Mouse (Mus musculus): ENCODE data around the gene Prpf8. TPM values are rescaled to one million over a fixed set of nuclear protein-coding genes. Genes with fewer than 3 reads are reported as not detected.

The Prpf8 gene
- polyA plus RNA-seq, 1 experiment: 104 TPM

DNA sequence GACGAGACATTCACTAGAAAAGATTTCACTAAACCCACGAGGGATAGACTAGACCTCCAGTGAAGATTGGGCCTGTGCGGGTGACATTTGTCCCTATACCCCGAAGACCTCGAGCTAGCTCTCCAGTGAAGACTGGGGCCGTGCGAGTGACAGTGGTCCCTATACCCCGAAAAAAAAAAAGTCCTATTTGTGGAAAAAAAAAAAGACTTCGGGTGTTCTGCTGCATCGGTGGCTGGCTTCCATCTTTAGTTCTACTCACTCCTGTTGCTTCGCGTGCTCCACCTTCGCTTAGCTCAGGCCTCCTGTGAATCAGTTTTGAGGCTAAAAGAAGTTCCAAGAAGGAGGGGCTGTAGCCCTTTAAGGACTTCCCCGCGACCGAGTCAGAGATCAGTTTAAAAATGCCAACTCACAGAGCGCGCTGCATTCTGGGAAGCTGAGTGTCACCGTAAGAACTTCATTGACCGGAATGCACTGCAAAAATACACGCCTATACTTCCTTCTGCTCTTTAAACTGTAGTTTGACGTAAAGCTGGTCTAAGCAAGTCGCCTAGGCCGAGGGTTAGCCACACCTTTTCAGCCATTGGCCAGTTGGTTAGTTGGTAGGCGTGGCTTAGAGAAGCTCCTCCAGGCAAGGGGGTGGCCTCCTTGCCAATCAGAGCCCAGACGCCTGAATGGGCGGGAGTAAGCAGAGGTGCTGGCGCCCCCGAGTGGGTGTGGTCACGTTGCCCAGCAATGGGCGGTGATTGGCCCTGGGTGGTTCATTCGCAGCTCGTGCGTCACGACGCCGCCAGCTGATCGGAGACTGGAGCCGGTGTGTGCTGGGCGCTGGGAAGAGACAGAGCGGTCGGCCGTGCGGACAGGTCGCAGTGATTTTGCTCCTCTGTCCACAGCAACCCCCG, 25.5 kb upstream of the Prpf8 start, which contains the start of gene Tlcd2:
Tlcd2 (plus strand) TSS at position 872 of the 899 bp plus-strand sequence.
- TF ChIP-seq USF1 (IDR thresholded peaks at IDR 0.05; ENCODE audit: low read depth) (peak; percentile 88), FOSL1 (IDR thresholded peaks at IDR 0.05; ENCODE audit: insufficient read depth, low read length, poor library complexity, severe bottlenecking) (no peak), MAX (IDR thresholded peaks at IDR 0.05) (peak; percentile 14)
- Histone ChIP-seq H3K36me3 (ENCODE audit: control insufficient read depth, insufficient read depth) (peaks cover 30% of the 10 kb centered on the region), H3K4me3 (ENCODE audit: insufficient read depth, poor library complexity, severe bottlenecking) (peak within 1 kb of the TSS; percentile 99), H3K27me3 (ENCODE audit: control insufficient read depth, insufficient read depth, insufficient read length) (no peaks in the 10 kb centered on the region), H3K79me2 (ENCODE audit: control insufficient read depth, insufficient read depth) (peaks cover 39% of the 10 kb centered on the region), H3ac (ENCODE audit: control insufficient read depth, insufficient read length, low read depth) (peak within 1 kb of the TSS; percentile 82), H3K79me3 (ENCODE audit: low read depth) (peaks cover 29% of the 10 kb centered on the region)

DNA sequence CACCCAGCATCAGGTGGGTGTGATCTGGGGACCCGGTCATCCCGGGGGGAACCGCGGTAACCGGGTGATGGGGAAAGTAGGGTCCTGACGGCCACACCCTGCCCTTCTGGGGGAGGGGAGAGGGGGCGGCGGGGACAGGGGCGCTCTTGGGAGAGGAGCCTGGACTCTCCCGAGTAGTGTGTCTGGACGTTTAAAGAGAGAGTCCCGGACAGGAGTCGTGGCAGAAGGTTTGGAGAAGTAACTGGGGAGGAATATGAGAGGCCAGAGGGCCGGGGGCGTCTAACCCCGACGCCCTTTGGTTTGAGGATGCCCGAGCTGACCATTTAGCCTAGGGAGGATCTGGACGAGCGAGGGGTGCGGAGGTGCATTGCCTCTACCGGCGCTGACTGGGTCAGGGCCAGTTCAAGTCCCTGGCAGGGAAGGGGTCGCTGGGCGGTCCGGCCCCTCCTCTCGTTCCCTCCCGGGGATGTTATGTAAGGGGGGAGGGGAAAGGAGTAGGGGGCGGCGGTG, 24.8 kb upstream of the Prpf8 start:
- H3K4me3 ChIP-seq (ENCODE audit: insufficient read depth, poor library complexity, severe bottlenecking): peak overlapping the region; percentile 99
- H3K79me2 ChIP-seq (ENCODE audit: control insufficient read depth, insufficient read depth): peaks cover 39% of the 10 kb centered on the region
- H3ac ChIP-seq (ENCODE audit: control insufficient read depth, insufficient read length, low read depth): peak overlapping the region; percentile 74
- peaks cover 29% of the 10 kb centered on the region for H3K79me3 ChIP-seq (ENCODE audit: low read depth)
- no peaks in the 10 kb centered on the region for H3K27me3 ChIP-seq (ENCODE audit: control insufficient read depth, insufficient read depth, insufficient read length)
- no peak for TF ChIP-seq CTCF (IDR thresholded peaks at IDR 0.05; ENCODE audit: control insufficient read depth, insufficient read depth, insufficient read length)
- no peak for TF ChIP-seq USF1 (IDR thresholded peaks at IDR 0.05; ENCODE audit: low read depth)
- peaks cover 37% of the 10 kb centered on the region for H3K36me3 ChIP-seq (ENCODE audit: control insufficient read depth, insufficient read depth)

DNA sequence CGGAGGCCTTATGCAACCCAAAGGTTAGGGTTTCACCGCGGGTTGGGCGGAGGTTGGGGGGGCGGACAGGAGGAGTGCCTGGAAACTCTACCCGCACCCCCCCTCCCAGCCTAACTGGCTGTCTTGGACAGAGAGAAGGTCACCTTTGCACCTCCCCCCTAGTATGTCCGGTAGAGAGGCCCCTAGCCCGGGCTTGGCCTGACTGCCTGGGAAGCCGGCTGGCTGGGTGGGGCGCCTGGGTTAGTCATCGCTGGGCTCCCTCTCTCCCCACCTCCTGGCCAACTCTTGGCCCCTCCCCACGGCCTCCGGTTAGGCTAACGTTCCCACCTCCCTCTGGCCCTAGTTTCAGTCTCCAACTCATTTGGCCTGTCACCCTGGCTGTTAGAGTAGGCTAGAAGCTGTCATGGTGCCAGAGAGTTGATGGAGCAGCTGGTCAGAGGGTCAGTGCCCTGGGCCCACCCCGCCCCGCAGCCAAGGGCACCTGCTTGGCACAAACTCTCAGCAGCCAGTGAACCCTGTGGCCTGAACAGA, 24.3 kb upstream of the Prpf8 start:
- H3K4me3 ChIP-seq (ENCODE audit: insufficient read depth, poor library complexity, severe bottlenecking): peak overlapping the region; percentile 99
- peaks cover 29% of the 10 kb centered on the region for H3K79me3 ChIP-seq (ENCODE audit: low read depth)
- peaks cover 39% of the 10 kb centered on the region for H3K79me2 ChIP-seq (ENCODE audit: control insufficient read depth, insufficient read depth)
- TF ChIP-seq MYOG (IDR thresholded peaks at IDR 0.05; ENCODE audit: control insufficient read depth, extremely low read depth, insufficient read length): no peak
- no peak for TF ChIP-seq CEBPB (IDR thresholded peaks at IDR 0.05; ENCODE audit: low read depth)
- no peak for TF ChIP-seq USF1 (IDR thresholded peaks at IDR 0.05; ENCODE audit: low read depth)
- TF ChIP-seq CTCF (IDR thresholded peaks at IDR 0.05; ENCODE audit: control insufficient read depth, insufficient read depth, insufficient read length): no peak
- no peak for TF ChIP-seq FOSL1 (IDR thresholded peaks at IDR 0.05; ENCODE audit: insufficient read depth, low read length, poor library complexity, severe bottlenecking)
- TF ChIP-seq MAX (IDR thresholded peaks at IDR 0.05): no peak
- TF ChIP-seq MYOD1 (IDR thresholded peaks at IDR 0.05; ENCODE audit: control insufficient read depth, insufficient read length, low read depth): no peak
- peak overlapping the region; percentile 74 for H3ac ChIP-seq (ENCODE audit: control insufficient read depth, insufficient read length, low read depth)
- no peaks in the 10 kb centered on the region for H3K27me3 ChIP-seq (ENCODE audit: control insufficient read depth, insufficient read depth, insufficient read length)
- H3K36me3 ChIP-seq (ENCODE audit: control insufficient read depth, insufficient read depth): peaks cover 37% of the 10 kb centered on the region

GRCm38 (mm10) chr11:75462865-75463336, 23.7 kb upstream of the Prpf8 start:
- peaks cover 39% of the 10 kb centered on the region for H3K79me2 ChIP-seq (ENCODE audit: control insufficient read depth, insufficient read depth)
- H3K79me3 ChIP-seq (ENCODE audit: low read depth): peaks cover 29% of the 10 kb centered on the region
- H3K27me3 ChIP-seq (ENCODE audit: control insufficient read depth, insufficient read depth, insufficient read length): no peaks in the 10 kb centered on the region
- peak overlapping the region; percentile 74 for H3ac ChIP-seq (ENCODE audit: control insufficient read depth, insufficient read length, low read depth)
- peaks cover 37% of the 10 kb centered on the region for H3K36me3 ChIP-seq (ENCODE audit: control insufficient read depth, insufficient read depth)
- TF ChIP-seq USF1 (IDR thresholded peaks at IDR 0.05; ENCODE audit: low read depth) (no peak), FOSL1 (IDR thresholded peaks at IDR 0.05; ENCODE audit: insufficient read depth, low read length, poor library complexity, severe bottlenecking) (no peak), CEBPB (IDR thresholded peaks at IDR 0.05; ENCODE audit: low read depth) (no peak), CTCF (IDR thresholded peaks at IDR 0.05; ENCODE audit: control insufficient read depth, insufficient read depth, insufficient read length) (no peak), MYOD1 (IDR thresholded peaks at IDR 0.05; ENCODE audit: control insufficient read depth, insufficient read length, low read depth) (peak; percentile 41), MAX (IDR thresholded peaks at IDR 0.05) (peak; percentile 70), MYOG (IDR thresholded peaks at IDR 0.05; ENCODE audit: control insufficient read depth, extremely low read depth, insufficient read length) (no peak)
- peak overlapping the region; percentile 99 for H3K4me3 ChIP-seq (ENCODE audit: insufficient read depth, poor library complexity, severe bottlenecking)

DNA sequence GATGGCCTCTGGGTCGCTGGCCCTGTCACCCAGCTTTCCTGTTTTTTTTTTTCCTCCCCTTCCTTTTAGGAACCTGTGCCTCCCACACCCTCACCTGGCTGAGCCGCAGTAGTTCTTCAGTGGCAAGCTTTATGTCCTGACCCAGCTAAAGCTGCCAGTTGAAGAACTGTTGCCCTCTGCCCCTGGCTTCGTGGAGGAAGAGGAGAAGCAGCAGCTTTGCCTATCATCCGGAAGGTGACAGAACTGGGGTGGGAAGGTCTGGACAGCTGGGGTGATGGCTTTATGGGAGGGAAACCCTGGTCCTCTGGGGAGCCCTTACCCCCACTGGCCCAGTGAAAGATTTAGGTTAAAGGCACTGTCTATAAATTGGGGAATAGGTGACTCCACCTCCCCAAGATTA, 23.0 kb upstream of the Prpf8 start:
- Histone ChIP-seq H3K4me3 (ENCODE audit: insufficient read depth, poor library complexity, severe bottlenecking) (peak overlapping the region; percentile 99), H3K79me2 (ENCODE audit: control insufficient read depth, insufficient read depth) (peaks cover 39% of the 10 kb centered on the region), H3ac (ENCODE audit: control insufficient read depth, insufficient read length, low read depth) (peak overlapping the region; percentile 64), H3K27me3 (ENCODE audit: control insufficient read depth, insufficient read depth, insufficient read length) (no peaks in the 10 kb centered on the region), H3K36me3 (ENCODE audit: control insufficient read depth, insufficient read depth) (peaks cover 37% of the 10 kb centered on the region), H3K79me3 (ENCODE audit: low read depth) (peaks cover 29% of the 10 kb centered on the region)
- TF ChIP-seq USF1 (IDR thresholded peaks at IDR 0.05; ENCODE audit: low read depth) (no peak), FOSL1 (IDR thresholded peaks at IDR 0.05; ENCODE audit: insufficient read depth, low read length, poor library complexity, severe bottlenecking) (no peak), CEBPB (IDR thresholded peaks at IDR 0.05; ENCODE audit: low read depth) (no peak), CTCF (IDR thresholded peaks at IDR 0.05; ENCODE audit: control insufficient read depth, insufficient read depth, insufficient read length) (no peak), MYOD1 (IDR thresholded peaks at IDR 0.05; ENCODE audit: control insufficient read depth, insufficient read length, low read depth) (no peak), MYOG (IDR thresholded peaks at IDR 0.05; ENCODE audit: control insufficient read depth, extremely low read depth, insufficient read length) (no peak), MAX (IDR thresholded peaks at IDR 0.05) (no peak)

Measured in C2C12 (cell line).